In the genomic region with DNA sequence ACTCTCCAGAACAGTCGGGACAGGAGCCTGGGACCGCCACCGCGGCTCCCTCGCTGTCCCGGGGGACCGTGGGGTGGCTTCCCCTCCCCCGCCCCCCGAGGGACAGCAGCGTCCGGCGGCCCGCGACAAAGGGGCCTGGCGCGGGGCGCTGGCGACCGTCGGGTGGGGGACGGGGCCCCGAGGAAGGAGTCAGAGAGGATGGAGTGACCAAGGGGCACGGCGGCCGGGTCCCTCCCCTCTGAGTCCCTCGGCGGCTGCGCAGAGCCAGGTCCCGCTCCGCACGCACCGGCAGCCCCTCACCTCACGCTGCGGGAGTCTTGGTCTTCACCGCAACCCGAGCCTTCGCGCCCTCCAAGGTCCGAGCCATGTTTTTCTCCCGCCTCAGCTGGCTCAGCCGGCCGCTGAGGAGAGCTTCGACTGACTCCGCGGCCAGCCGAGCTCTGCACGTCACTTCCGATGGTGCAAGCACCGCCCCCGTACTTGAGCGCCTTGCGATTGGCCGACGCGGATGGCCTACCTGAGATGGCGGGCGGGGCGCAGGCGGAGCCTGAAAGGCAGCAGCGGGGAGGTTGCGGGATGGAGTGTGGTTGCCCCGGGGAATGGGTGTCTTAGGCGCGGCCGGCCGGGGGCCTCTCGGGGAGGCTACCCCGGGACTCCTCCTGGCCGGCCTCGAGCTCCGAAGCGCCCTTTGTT, we compare ENCODE assay signal across 8 mouse cellular contexts. TPM values are rescaled to one million over a fixed set of nuclear protein-coding genes. Genes with fewer than 3 reads are reported as not detected.
A peak's percentile ranks its signal among the peaks of the same experiment; 100 is the strongest.
DNase-seq lines count a peak whose midpoint lies in the region; ATAC-seq and TF ChIP-seq lines count a peak whose summit lies in the region.

TSS of gene Pik3c2a (minus strand) at position 446 of the 693 bp plus-strand sequence.

- TF ChIP-seq RAD21 in MEL (IDR thresholded peaks at IDR 0.05; ENCODE audit: low read depth, low read length): no peak

- H3K9me3 ChIP-seq in MEL (replicated peaks; ENCODE audit: insufficient read depth, low read length): no peaks in the 10 kb centered on the region
- H3K9me3 ChIP-seq in forebrain, postnatal 0 days (ENCODE audit: low read length): no peaks in the 10 kb centered on the region
- no peaks in the 10 kb centered on the region for H3K9me3 ChIP-seq in lung, embryonic 16.5 days (ENCODE audit: control insufficient read depth, low read length)

- DNase-seq in MEL (ENCODE audit: low read depth, low spot score): peak; percentile 87
- DNase-seq in cerebellum, adult 2 months: peak; percentile 96
- peak; percentile 97 for DNase-seq in forebrain, postnatal 0 days
- peak; percentile 86 for DNase-seq in layer of hippocampus, adult 9-10 months (ENCODE audit: low spot score)
- peak; percentile 84 for DNase-seq in ovary, postnatal 10 days (ENCODE audit: low spot score)
- DNase-seq in thymus, postnatal 10 days (ENCODE audit: low spot score in 2 of 2): peak; percentile 88 to 91

- TF ChIP-seq CTCF in MEL (IDR thresholded peaks at IDR 0.05 in 2 of 3, conservative IDR thresholded peaks at IDR 0.05 in 1 of 3; ENCODE audit: control insufficient read depth in 1 of 3, insufficient read depth in 1 of 3, low read depth in 2 of 3, low read length in 3 of 3, poor library complexity in 1 of 3, severe bottlenecking in 1 of 3): no peak
- TF ChIP-seq CTCF in cerebellum, adult 2 months (IDR thresholded peaks at IDR 0.05; ENCODE audit: borderline replicate concordance, insufficient read depth, low read depth, low read length): no peak
- TF ChIP-seq CTCF in forebrain, postnatal 0 days (IDR thresholded peaks at IDR 0.05; ENCODE audit: low read depth): no peak

- peaks cover 0 to 5% of the 10 kb centered on the region in 2 experiments; a peak in 2 of 4 replicates for H3K4me1 ChIP-seq in MEL (ENCODE audit: control insufficient read depth in 1 of 2, insufficient read depth in 2 of 2, low read length in 2 of 2)
- H3K4me1 ChIP-seq in cerebellum, adult 2 months (ENCODE audit: control insufficient read depth, insufficient read depth, low read length): no peaks in the 10 kb centered on the region; the same call in 1 of the 2 replicates
- H3K4me1 ChIP-seq in forebrain, postnatal 0 days (ENCODE audit: insufficient read depth): peaks cover 10% of the 10 kb centered on the region; the same call in 1 of the 2 replicates
- peaks cover 9% of the 10 kb centered on the region for H3K4me1 ChIP-seq in lung, embryonic 16.5 days (replicated peaks; ENCODE audit: control insufficient read depth, insufficient read depth, low read length)

- no peak within 1 kb of the TSS for H3K27ac ChIP-seq in MEL (ENCODE audit: control insufficient read depth, low read depth, low read length)
- H3K27ac ChIP-seq in cerebellum, adult 2 months (ENCODE audit: insufficient read depth, low read length): peak within 1 kb of the TSS; percentile 80
- H3K27ac ChIP-seq in forebrain, postnatal 0 days (ENCODE audit: low read depth, low read length): peak within 1 kb of the TSS; percentile 86
- peak within 1 kb of the TSS; percentile 95 for H3K27ac ChIP-seq in lung, embryonic 16.5 days (ENCODE audit: low read length)

- WGBS in cerebellum, adult 2 months: under 1% methylated on average over 72 of the region's 72 CpGs
- WGBS in forebrain, postnatal 0 days: under 1% methylated on average over 67 of the region's 72 CpGs
- WGBS in lung, embryonic 16.5 days: under 1% methylated on average over 68 of the region's 72 CpGs

- peak within 1 kb of the TSS; percentile 78 to 86 for H3K4me3 ChIP-seq in MEL (ENCODE audit: control insufficient read depth in 1 of 2, insufficient read depth in 1 of 2, low read depth in 2 of 2, low read length in 2 of 2)
- peak within 1 kb of the TSS; percentile 87 for H3K4me3 ChIP-seq in cerebellum, adult 2 months (replicated peaks; ENCODE audit: insufficient read depth, low read depth, low read length)
- peak within 1 kb of the TSS; percentile 70 for H3K4me3 ChIP-seq in forebrain, postnatal 0 days (ENCODE audit: low read depth, low read length)
- peak within 1 kb of the TSS; percentile 91 for H3K4me3 ChIP-seq in lung, embryonic 16.5 days (ENCODE audit: low read length)

- peak; percentile 100 for ATAC-seq in forebrain, postnatal 0 days
- peak; percentile 92 to 96 for ATAC-seq in hematopoietic stem cell, adult 5-6 weeks (replicated peaks in 1 of 2; ENCODE audit: insufficient read depth in 1 of 2, low FRiP score in 2 of 2, low TSS enrichment in 1 of 2, low read depth in 1 of 2, poor library complexity in 2 of 2, severe bottlenecking in 2 of 2)
- peak; percentile 98 for ATAC-seq in lung, embryonic 16.5 days (ENCODE audit: low read depth)

- H3K36me3 ChIP-seq in MEL (ENCODE audit: control insufficient read depth in 1 of 2, insufficient read depth in 2 of 2, low read length in 2 of 2): peaks cover 0 to 2% of the 10 kb centered on the region in 2 experiments; a peak in 1 of 4 replicates
- no peaks in the 10 kb centered on the region for H3K36me3 ChIP-seq in forebrain, postnatal 0 days (ENCODE audit: insufficient read depth)
- no peaks in the 10 kb centered on the region for H3K36me3 ChIP-seq in lung, embryonic 16.5 days (ENCODE audit: control insufficient read depth, insufficient read depth, low read length)

- peak within 1 kb of the TSS; percentile 62 for H3K9ac ChIP-seq in MEL (ENCODE audit: control insufficient read depth, low read depth, low read length, poor library complexity, severe bottlenecking)
- H3K9ac ChIP-seq in forebrain, postnatal 0 days: peak within 1 kb of the TSS; percentile 73
- H3K9ac ChIP-seq in lung, embryonic 16.5 days (ENCODE audit: low read length): peak within 1 kb of the TSS; percentile 86

- peak within 1 kb of the TSS; percentile 72 for H3K4me2 ChIP-seq in forebrain, postnatal 0 days (ENCODE audit: low read depth)
- H3K4me2 ChIP-seq in lung, embryonic 16.5 days (ENCODE audit: low read depth, low read length): peak within 1 kb of the TSS; percentile 91

- peak; percentile 48 to 68; a peak in 1 of 4 replicates for TF ChIP-seq POLR2A in MEL (IDR thresholded peaks at IDR 0.05; ENCODE audit: control insufficient read depth in 1 of 2, insufficient read depth in 1 of 2, low read depth in 1 of 2, low read length in 2 of 2, poor library complexity in 1 of 2)
- TF ChIP-seq POLR2A in cerebellum, adult 2 months (IDR thresholded peaks at IDR 0.05; ENCODE audit: borderline replicate concordance, insufficient read depth, low read length): peak; percentile 92

- 0 out of 4 replicates have a peak, but pooled peaks cover 0 to 2% of the 10 kb centered on the region in 2 experiments for H3K27me3 ChIP-seq in MEL (ENCODE audit: control insufficient read depth in 1 of 2, insufficient read depth in 2 of 2, low read length in 2 of 2)
- no peaks in the 10 kb centered on the region for H3K27me3 ChIP-seq in cerebellum, adult 2 months (ENCODE audit: control insufficient read depth, insufficient read depth, low read length)
- H3K27me3 ChIP-seq in forebrain, postnatal 0 days (ENCODE audit: insufficient read depth, low read length): no peaks in the 10 kb centered on the region
- H3K27me3 ChIP-seq in lung, embryonic 16.5 days (ENCODE audit: control insufficient read depth, insufficient read depth, low read depth, low read length): no peaks in the 10 kb centered on the region

- peaks cover 3% of the 10 kb centered on the region; the same call in 1 of the 2 replicates for H3K79me2 ChIP-seq in MEL (ENCODE audit: control insufficient read depth, insufficient read depth, low read length, poor library complexity)

- no peak for TF ChIP-seq EP300 in MEL (IDR thresholded peaks at IDR 0.05; ENCODE audit: low read depth in 1 of 2, low read length in 2 of 2)

TF ChIP-seq in MEL, 35 proteins besides CTCF, POLR2A, EP300 and RAD21:
- TF ChIP-seq ZMIZ1 (IDR thresholded peaks at IDR 0.05; ENCODE audit: low read depth, low read length): no peak
- peak; percentile 56 for TF ChIP-seq NELFE (IDR thresholded peaks at IDR 0.05; ENCODE audit: low read depth, low read length)
- peak; percentile 70 for TF ChIP-seq HCFC1 (IDR thresholded peaks at IDR 0.05; ENCODE audit: low read depth, low read length)
- no peak for TF ChIP-seq MYC (IDR thresholded peaks at IDR 0.05; ENCODE audit: low read depth, low read length)
- TF ChIP-seq ELF1 (IDR thresholded peaks at IDR 0.05; ENCODE audit: low read depth, low read length): 0 out of 2 replicates have a peak, but pooled peaks have one; percentile 13
- TF ChIP-seq MAX (IDR thresholded peaks at IDR 0.05; ENCODE audit: low read length): 0 out of 2 replicates have a peak, but pooled peaks have one; percentile 10

RNA-seq across cellular contexts. Expression of gene Pik3c2a, which starts in this region (rescaled TPM):
- total RNA-seq in MEL (2012; rRNA removed): 3.6 and 3.9 TPM in 2 replicates
- 1 to 10 TPM in 1 of 2 experiments, not detected in 1; 2.6 TPM for polyA plus RNA-seq in MEL (2012; ENCODE audit: insufficient read depth in 1 of 2, insufficient read length in 2 of 2, low read depth in 1 of 2, low replicate concordance in 2 of 2, missing spikeins in 1 of 2)
- polyA plus RNA-seq in cerebellum, adult 2 months (2012; rRNA removed): 19.6 and 20.0 TPM in 2 replicates
- 29.9 and 31.5 TPM in 2 replicates for total RNA-seq in forebrain, postnatal 0 days (2014; rRNA removed)
- polyA plus RNA-seq in forebrain, postnatal 0 days (2015; fragmentation: Nextera tagmentation; extraction: Ambion mirVana): 2.2 and 5.3 TPM in 2 replicates
- total RNA-seq in hematopoietic stem cell, adult 5-6 weeks (2017): 18.9 and 19.1 TPM in 2 replicates
- polyA plus RNA-seq in lung, embryonic 16.5 days (2015; fragmentation: Nextera tagmentation; extraction: Ambion mirVana): 26.0 and 26.9 TPM in 2 replicates
